Mouse (Mus musculus): ENCODE data around the gene Kdr.
"Not testable (repeated sequence)": the region's sequence is repeated elsewhere in the genome, so short reads cannot be mapped to it uniquely, and the experiment has no call there.

Kdr gene

GRCm38 (mm10) chr5:75961741-75962469 is 16.4 kb downstream of the Kdr start:
- DNase-seq (ENCODE audit: low spot score in 2 of 2), result no peak

GRCm38 (mm10) chr5:75959809-75960208 is 18.4 kb downstream of the Kdr start:
- DNase-seq (ENCODE audit: low spot score in 2 of 2), result no peak

- DNase-seq (ENCODE audit: low spot score in 2 of 2), result no peak
These were observed 21.7 kb downstream of the Kdr start for GRCm38 (mm10) chr5:75956526-75956925.

GRCm38 (mm10) chr5:75955876-75956275 is 22.4 kb downstream of the Kdr start:
- no peak for DNase-seq (ENCODE audit: low spot score in 2 of 2)

GRCm38 (mm10) chr5:75954778-75955330 is 23.4 kb downstream of the Kdr start:
- no peak for DNase-seq (ENCODE audit: low spot score in 2 of 2)

GRCm38 (mm10) chr5:75954218-75954617 is 24.0 kb downstream of the Kdr start:
- no peak for DNase-seq (ENCODE audit: low spot score in 2 of 2)

GRCm38 (mm10) chr5:75952131-75952795 is 26.0 kb downstream of the Kdr start:
- DNase-seq (ENCODE audit: low spot score in 2 of 2), result no peak

GRCm38 (mm10) chr5:75950866-75951265 is 27.4 kb downstream of the Kdr start:
- no peak for DNase-seq (ENCODE audit: low spot score in 2 of 2)

- no peak for DNase-seq (ENCODE audit: low spot score in 2 of 2)
These were observed 32.9 kb downstream of the Kdr start for GRCm38 (mm10) chr5:75945394-75945793.

- no peak for DNase-seq (ENCODE audit: low spot score in 2 of 2)
These were observed 35.0 kb downstream of the Kdr start for GRCm38 (mm10) chr5:75943301-75943700.

- no peak for DNase-seq (ENCODE audit: low spot score in 2 of 2)
These were observed 36.3 kb downstream of the Kdr start for GRCm38 (mm10) chr5:75941775-75942580.

- no peak for DNase-seq (ENCODE audit: low spot score in 2 of 2)
These were observed 39.0 kb downstream of the Kdr start for GRCm38 (mm10) chr5:75939144-75939732.

- no peak for DNase-seq (ENCODE audit: low spot score in 2 of 2)
These were observed 40.2 kb downstream of the Kdr start for GRCm38 (mm10) chr5:75938012-75938411.

- no peak for DNase-seq (ENCODE audit: low spot score in 2 of 2)
These were observed 42.0 kb downstream of the Kdr start for GRCm38 (mm10) chr5:75936223-75936622.

- DNase-seq (ENCODE audit: low spot score in 2 of 2), result no peak
These were observed 43.0 kb downstream of the Kdr start for GRCm38 (mm10) chr5:75935225-75935624.

GRCm38 (mm10) chr5:75934201-75934600 is 44.1 kb downstream of the Kdr start:
- no peak for DNase-seq (ENCODE audit: low spot score in 2 of 2)

GRCm38 (mm10) chr5:75933521-75934044 is 44.7 kb downstream of the Kdr start:
- peak; percentile 31 to 64 for DNase-seq (ENCODE audit: low spot score in 2 of 2)

- not testable (repeated sequence) for DNase-seq (ENCODE audit: low spot score in 2 of 2)
These were observed 46.8 kb downstream of the Kdr start for GRCm38 (mm10) chr5:75931458-75931857.

GRCm38 (mm10) chr5:75929960-75930359 is 48.3 kb downstream of the Kdr start:
- DNase-seq (ENCODE audit: low spot score in 2 of 2), result no peak

GRCm38 (mm10) chr5:75922677-75923076 is 55.6 kb downstream of the Kdr start:
- DNase-seq (ENCODE audit: low spot score in 2 of 2), result no peak

GRCm38 (mm10) chr5:75921730-75922387 is 56.4 kb downstream of the Kdr start:
- no peak for DNase-seq (ENCODE audit: low spot score in 2 of 2)
